Mouse (Mus musculus) C2C12 (cell line): ENCODE data around the gene Cfap99.

Experiments used
- CEBPB ChIP-seq: IDR thresholded peaks from one replicate; pipeline ENCODE4 v1.6.1; 2011; ENCODE audit warnings: low read depth, mild to moderate bottlenecking, control low read depth, moderate library complexity
- CTCF ChIP-seq: IDR thresholded peaks from one replicate; pipeline ENCODE4 v1.5.1; 2011; ENCODE audit not compliant: control insufficient read depth, insufficient read depth, insufficient read length
- FOSL1 ChIP-seq: IDR thresholded peaks from one replicate; pipeline ENCODE4 v1.8.0; 2011; ENCODE audit warnings: mild to moderate bottlenecking, low read length; ENCODE audit not compliant: poor library complexity, insufficient read depth, severe bottlenecking
- MAX ChIP-seq: IDR thresholded peaks from one replicate; pipeline ENCODE4 v1.6.1; 2011; ENCODE audit warnings: mild to moderate bottlenecking, control low read depth
- MYOD1 ChIP-seq: IDR thresholded peaks from one replicate; pipeline ENCODE4 v1.6.1; 2011; ENCODE audit warnings: low read depth; ENCODE audit not compliant: control insufficient read depth, insufficient read length
- MYOG ChIP-seq: IDR thresholded peaks from one replicate; pipeline ENCODE4 v1.6.1; 2011; ENCODE audit not compliant: control insufficient read depth, insufficient read length; ENCODE audit errors: extremely low read depth
- USF1 ChIP-seq: IDR thresholded peaks from one replicate; pipeline ENCODE4 v1.6.1; 2011; ENCODE audit warnings: low read depth, mild to moderate bottlenecking, control low read depth, moderate library complexity

- TF ChIP-seq MAX (no peak), FOSL1 (no peak), CTCF (no peak), USF1 (no peak), CEBPB (no peak), MYOG (no peak), MYOD1 (no peak)
Observed at GRCm38 (mm10) chr5:34335539-34336096, 47.2 kb downstream of the Cfap99 start.
